Mouse (Mus musculus) small intestine, adult 2 months (tissue): ENCODE data around the gene Nipal1.

Source experiments
- CTCF ChIP-seq: fragments of 200-500 bp; IDR thresholded peaks from 2 replicates; pipeline ENCODE4 v1.5.1; 2012; ENCODE audit warnings: low read depth, mild to moderate bottlenecking, control low read depth, inconsistent platforms, low read length, moderate library complexity, mixed read lengths; ENCODE audit not compliant: insufficient replicate concordance, insufficient read length; ENCODE audit errors: extremely low read depth
- POLR2A ChIP-seq: fragments of 200-500 bp; IDR thresholded peaks from 2 replicates; pipeline ENCODE4 v1.6.1; 2012; ENCODE audit warnings: low read depth, mild to moderate bottlenecking, control low read depth, inconsistent platforms, low read length, moderate library complexity

GRCm38 (mm10) chr5:72648987-72649735 is 1.6 kb downstream of the Nipal1 start:
- no peak for TF ChIP-seq POLR2A
- TF ChIP-seq CTCF = no peak
